Mouse (Mus musculus): ENCODE results near the gene Bend3.
"Not testable (repeated sequence)": the region's sequence is repeated elsewhere in the genome, so short reads cannot be mapped to it uniquely, and the experiment has no call there.

Gene Bend3

GRCm38 (mm10) chr10:43481179-43481578 lies 2.5 kb downstream of the Bend3 start:
- no peak for DNase-seq

- DNase-seq, result no peak
Measured at GRCm38 (mm10) chr10:43482021-43482420, 3.4 kb downstream of the Bend3 start.

DNA sequence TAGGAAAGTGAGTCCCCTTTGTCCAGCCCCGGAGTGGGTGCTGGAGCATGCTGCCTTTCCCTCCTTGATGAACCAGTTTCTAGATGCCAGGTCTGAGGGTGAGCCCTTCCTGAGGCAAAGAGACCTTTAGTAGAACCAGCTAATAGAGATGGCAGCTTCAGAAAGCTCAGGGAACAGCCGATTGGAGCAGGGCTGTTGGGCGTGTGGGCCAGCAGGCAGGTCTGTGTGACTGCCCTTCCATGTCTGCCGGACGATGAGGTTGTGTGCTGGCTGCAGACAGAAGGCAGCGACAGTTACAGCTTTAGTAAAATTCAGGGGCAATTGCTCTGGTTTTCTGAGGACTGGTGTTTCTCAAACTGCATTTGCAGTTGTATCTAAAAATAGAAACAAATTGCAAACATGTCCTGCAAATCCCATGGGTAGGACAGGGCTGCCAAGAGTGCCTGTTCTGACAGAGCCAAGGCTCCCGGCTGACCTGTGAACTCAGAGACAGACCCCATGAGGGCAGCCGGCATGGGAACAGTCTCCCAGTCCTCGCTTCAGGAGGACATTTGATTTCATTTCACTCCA lies 4.9 kb downstream of the Bend3 start:
- DNase-seq, result peak in 1 of 2 experiments; percentile 14

DNA sequence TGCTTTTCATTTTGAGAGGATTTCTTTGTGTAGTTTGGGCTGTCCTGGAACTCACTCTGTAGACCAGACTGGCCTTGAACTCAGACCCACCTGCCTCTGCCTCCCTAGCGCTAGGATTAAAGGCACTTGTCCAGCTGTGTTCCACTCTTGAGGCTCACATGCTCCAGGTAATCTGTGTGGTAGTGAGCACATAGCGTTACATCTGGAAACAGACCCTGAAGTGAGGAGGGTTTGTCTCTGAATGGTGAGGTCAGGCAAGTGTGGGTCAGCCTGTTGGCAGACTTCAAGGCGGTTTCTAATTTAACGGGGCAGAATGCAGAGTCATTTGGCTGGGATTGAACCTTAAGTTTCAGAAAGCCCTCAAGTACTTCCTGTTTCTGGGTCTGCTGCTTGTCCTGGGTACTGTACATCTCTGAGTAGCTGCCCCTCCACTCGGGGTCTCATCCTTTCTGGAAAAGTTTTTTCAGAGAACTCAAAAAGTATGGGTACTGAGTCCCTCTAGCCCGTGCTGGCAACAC lies 7.2 kb downstream of the Bend3 start:
- DNase-seq, result no peak

DNA sequence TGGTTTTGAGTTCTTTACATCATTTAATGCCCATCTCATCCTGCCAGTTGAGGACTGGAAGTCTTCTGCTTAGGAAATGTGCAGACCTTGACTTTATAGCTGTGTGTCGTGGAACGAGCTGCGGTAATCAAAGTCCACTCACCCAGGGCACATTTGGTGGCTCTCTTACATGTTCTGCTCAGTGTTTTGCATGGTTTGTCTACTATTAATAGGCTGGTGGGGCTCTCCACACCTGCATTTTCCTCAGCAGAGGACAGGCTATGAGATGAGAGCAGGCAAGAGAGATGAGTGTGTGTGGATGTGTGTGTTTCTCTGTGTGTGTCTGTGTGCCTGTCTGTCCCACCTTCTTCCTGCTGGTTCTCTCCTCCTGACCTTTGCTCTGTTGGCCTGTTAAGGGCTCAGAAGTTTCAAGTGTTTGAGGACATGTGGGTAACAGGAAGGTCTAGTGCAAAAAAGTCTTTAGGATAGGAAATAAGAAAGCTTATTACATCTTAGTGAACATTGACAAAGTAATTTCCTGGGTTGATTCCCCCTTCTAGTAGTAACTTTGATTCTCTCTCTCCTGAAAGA lies 8.9 kb downstream of the Bend3 start:
- DNase-seq, result no peak

DNA sequence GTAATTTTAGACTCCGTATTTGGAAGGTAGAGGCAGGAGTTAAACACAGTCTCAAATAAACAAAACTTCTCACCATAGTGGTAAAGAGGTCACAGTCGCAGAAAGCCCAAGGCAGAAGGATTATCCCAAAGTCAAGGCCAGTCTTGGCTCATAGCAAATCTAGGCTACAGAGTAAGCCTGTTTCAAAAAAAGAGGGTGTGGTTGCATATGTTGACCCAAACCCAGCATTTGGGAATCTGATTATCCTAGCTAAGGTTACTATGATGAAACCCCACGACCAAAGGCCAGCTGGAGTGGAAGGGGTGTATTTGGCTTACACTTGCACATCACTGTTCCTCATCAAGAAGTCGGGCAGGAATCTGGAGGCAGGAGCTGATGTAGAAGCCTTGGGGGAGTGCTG lies 9.6 kb downstream of the Bend3 start:
- no peak for DNase-seq

GRCm38 (mm10) chr10:43489139-43489538 lies 10.5 kb downstream of the Bend3 start:
- no peak for DNase-seq

- peak; percentile 36 to 39 for DNase-seq
Measured at GRCm38 (mm10) chr10:43489550-43489949, 10.9 kb downstream of the Bend3 start.

GRCm38 (mm10) chr10:43490034-43490433 lies 11.4 kb downstream of the Bend3 start:
- peak in 1 of 2 experiments; percentile 21 for DNase-seq

- no peak for DNase-seq
Measured at GRCm38 (mm10) chr10:43490846-43491245, 12.2 kb downstream of the Bend3 start.

DNA sequence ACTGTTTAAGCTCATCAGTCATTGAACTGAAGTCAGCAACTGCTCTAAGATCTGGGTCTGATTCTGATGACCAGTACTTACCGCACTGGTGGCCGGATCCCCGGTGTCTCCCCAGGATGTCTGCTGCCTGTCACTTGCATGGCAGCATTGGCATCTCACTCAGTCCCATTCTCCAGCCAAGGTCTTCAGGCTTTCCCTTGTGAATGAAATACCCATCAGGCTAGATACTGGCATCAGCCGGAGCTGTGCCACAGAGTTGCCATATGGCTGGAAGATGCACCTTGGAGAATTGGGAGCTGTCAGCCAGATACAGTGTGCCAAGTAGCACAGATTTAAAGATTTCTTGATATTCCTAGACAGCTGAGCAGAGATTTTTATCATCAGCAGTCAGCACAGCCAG lies 24.0 kb downstream of the Bend3 start:
- DNase-seq, result no peak

GRCm38 (mm10) chr10:43504291-43504690 lies 25.7 kb downstream of the Bend3 start:
- DNase-seq, result no peak

DNA sequence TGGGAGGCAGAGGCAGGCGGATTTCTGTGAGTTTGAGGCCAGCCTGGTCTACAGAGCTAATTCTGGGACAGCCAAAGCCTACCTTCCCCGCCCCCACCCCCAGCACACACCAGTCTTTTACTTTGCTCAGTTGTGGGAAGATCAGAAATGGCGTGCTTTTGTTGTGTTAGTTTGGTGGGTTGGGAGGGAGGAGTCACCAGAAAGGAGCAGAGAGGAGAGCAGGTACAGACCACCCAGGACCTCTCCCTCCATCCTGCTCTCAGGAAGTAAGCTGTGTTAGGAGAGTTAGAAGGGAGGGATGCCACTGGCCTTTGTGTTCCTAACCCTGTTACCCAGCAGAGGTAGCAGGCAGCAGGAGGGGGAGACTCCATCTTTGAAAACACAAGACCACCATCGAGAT lies 28.4 kb downstream of the Bend3 start:
- no peak for DNase-seq

DNA sequence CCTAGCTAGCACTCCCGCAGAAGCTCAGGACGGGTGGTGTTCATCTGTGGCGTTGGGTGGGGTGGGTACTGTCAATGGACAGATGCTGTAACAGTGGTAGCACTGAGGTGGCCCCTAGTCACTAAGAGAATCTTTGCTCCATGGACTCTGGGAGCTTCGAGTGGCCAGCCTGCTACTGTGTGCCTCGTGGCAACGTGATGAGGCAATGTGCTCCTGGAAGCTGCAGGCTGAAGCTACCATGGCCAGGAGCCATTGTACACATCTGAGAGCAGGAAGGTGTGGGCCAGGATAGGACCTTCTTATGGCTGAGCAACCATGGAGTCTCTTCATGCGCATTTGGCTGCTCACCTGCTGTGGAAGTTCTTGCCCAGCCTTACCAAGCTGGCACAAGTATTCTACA lies 30.6 kb downstream of the Bend3 start:
- DNase-seq, result no peak

- DNase-seq, result no peak
Measured at GRCm38 (mm10) chr10:43512976-43513375, 34.3 kb downstream of the Bend3 start.

GRCm38 (mm10) chr10:43516992-43517660 lies 38.5 kb downstream of the Bend3 start:
- no peak for DNase-seq

GRCm38 (mm10) chr10:43517836-43518235 lies 39.2 kb downstream of the Bend3 start:
- peak; percentile 81 to 85 for DNase-seq

GRCm38 (mm10) chr10:43518368-43518767 lies 39.7 kb downstream of the Bend3 start:
- DNase-seq, result peak; percentile 14 to 48

GRCm38 (mm10) chr10:43519977-43520376 lies 41.3 kb downstream of the Bend3 start:
- peak in 1 of 2 experiments; percentile 26 for DNase-seq

GRCm38 (mm10) chr10:43523931-43524330 lies 45.3 kb downstream of the Bend3 start, which contains the start of gene Gm9803:
Gene Gm9803, plus strand, starts transcription at chr10:43524084.
- DNase-seq, result not testable (repeated sequence)

DNA sequence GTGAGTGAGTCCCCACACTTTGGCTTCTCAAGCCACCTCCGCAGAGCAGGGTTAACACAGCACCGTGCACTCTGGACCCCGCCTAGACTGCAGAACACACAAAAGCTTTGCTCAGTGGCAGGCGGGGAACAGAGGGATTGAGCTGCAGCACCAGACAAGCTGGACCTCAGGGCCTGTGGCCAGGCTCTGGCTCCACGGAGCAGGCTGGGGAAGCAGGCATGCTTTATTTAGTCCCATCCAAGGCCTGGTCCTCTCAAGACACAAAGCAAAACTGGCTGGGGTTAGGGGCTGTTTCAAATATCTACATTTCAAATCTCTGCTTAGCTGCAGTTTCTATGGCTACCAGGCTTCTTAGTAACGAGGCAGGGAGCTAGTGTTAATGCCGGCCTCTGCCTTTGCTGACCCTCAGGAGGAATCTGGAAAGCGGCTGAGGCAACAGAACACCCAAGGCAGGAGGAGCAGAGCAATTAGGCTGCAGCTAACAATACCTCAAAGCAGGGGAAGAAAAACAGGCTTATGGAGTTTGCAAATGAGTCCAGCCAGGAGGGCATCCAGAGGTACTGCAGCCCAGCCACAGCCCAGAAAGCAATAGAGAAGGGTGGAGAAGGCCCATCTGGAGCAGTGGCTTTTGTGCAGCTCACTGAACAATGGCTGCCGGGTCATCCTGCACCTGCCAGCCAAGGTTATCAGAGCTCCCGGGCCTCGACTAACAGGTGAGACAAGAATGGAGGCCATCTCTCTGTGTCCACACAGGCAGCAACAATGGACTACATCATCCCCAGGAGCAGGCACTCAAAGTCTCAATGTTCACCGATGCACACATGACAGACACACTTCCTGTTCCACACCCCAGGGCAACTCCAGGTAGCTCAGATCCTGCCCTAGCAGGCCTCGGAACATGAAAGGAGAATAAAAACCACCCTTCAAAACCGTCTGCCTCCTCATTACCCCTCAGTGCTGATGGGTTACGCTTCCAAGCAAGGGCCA lies 48.9 kb downstream of the Bend3 start:
- no peak for DNase-seq

- no peak for DNase-seq
Measured at GRCm38 (mm10) chr10:43534382-43534781, 55.8 kb downstream of the Bend3 start.

DNA sequence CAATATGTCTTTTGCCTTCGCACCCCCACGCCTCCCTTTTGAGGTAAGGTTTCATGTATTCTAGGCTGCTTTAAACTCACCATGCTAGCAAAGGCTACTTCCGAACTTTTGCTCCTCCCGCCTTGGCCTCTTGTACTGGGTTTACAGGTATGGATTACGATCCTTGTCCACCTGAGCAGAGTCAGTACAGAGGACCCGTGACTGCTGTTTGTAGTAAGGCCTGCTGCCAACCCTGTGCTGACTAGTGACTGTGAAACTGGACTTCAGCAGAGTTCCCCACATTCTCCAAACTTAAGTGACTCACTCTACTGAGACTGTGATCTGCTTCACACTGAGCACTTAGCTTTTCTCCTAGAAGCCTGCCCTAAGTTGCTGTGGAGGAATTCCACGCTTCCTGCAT lies 59.0 kb downstream of the Bend3 start:
- no peak for DNase-seq

Data from lung, adult 18-20 months (tissue).